Mouse (Mus musculus): ENCODE results near the gene Snrpb. TPM values are rescaled to one million over a fixed set of nuclear protein-coding genes. Genes with fewer than 3 reads are reported as not detected.

Snrpb gene
- 15.5 TPM for polyA plus RNA-seq (2014; fragmentation: Illumina TruSeq; extraction: RNeasy Lipid Tissue Mini Kit (QIAGEN cat#74804); ENCODE audit: low read depth, low replicate concordance)

GRCm38 (mm10) chr2:130178706-130179506, at the start of gene Snrpb:
Gene Snrpb (minus strand): TSS chr2:130179403.

GRCm38 (mm10) chr2:130194894-130195293, 15.7 kb upstream of the Snrpb start, which contains the start of gene Tmc2:
Gene Tmc2 (plus strand): TSS chr2:130195194.

Other genes starting within 250 kb of the Snrpb start
- 0.47 TPM for gene Tgm3, start 167.1 kb downstream of the Snrpb start, polyA plus RNA-seq (2014; fragmentation: Illumina TruSeq; extraction: RNeasy Lipid Tissue Mini Kit (QIAGEN cat#74804); ENCODE audit: low read depth, low replicate concordance)
- gene Tgm6, start 67.0 kb downstream of the Snrpb start, polyA plus RNA-seq (2014; fragmentation: Illumina TruSeq; extraction: RNeasy Lipid Tissue Mini Kit (QIAGEN cat#74804); ENCODE audit: low read depth, low replicate concordance) = not detected
- gene Tmc2, start 15.8 kb upstream of the Snrpb start, polyA plus RNA-seq (2014; fragmentation: Illumina TruSeq; extraction: RNeasy Lipid Tissue Mini Kit (QIAGEN cat#74804); ENCODE audit: low read depth, low replicate concordance) = not detected
- gene Nop56, start 95.0 kb upstream of the Snrpb start, polyA plus RNA-seq (2014; fragmentation: Illumina TruSeq; extraction: RNeasy Lipid Tissue Mini Kit (QIAGEN cat#74804); ENCODE audit: low read depth, low replicate concordance) = 87.1 TPM
- 131 TPM for gene Idh3b, start 105.1 kb upstream of the Snrpb start, polyA plus RNA-seq (2014; fragmentation: Illumina TruSeq; extraction: RNeasy Lipid Tissue Mini Kit (QIAGEN cat#74804); ENCODE audit: low read depth, low replicate concordance)
- gene Ebf4, start 115.8 kb upstream of the Snrpb start, polyA plus RNA-seq (2014; fragmentation: Illumina TruSeq; extraction: RNeasy Lipid Tissue Mini Kit (QIAGEN cat#74804); ENCODE audit: low read depth, low replicate concordance) = 0.52 TPM
- 0.29 TPM for gene Cpxm1, start 218.2 kb upstream of the Snrpb start, polyA plus RNA-seq (2014; fragmentation: Illumina TruSeq; extraction: RNeasy Lipid Tissue Mini Kit (QIAGEN cat#74804); ENCODE audit: low read depth, low replicate concordance)
- gene Gm28372, start 225.8 kb upstream of the Snrpb start, polyA plus RNA-seq (2014; fragmentation: Illumina TruSeq; extraction: RNeasy Lipid Tissue Mini Kit (QIAGEN cat#74804); ENCODE audit: low read depth, low replicate concordance) = not detected
- not detected for gene 1700020A23Rik, start 225.9 kb upstream of the Snrpb start, polyA plus RNA-seq (2014; fragmentation: Illumina TruSeq; extraction: RNeasy Lipid Tissue Mini Kit (QIAGEN cat#74804); ENCODE audit: low read depth, low replicate concordance)
- gene Tmem239, start 227.1 kb upstream of the Snrpb start, polyA plus RNA-seq (2014; fragmentation: Illumina TruSeq; extraction: RNeasy Lipid Tissue Mini Kit (QIAGEN cat#74804); ENCODE audit: low read depth, low replicate concordance) = not detected
- gene Vps16, start 244.9 kb upstream of the Snrpb start, polyA plus RNA-seq (2014; fragmentation: Illumina TruSeq; extraction: RNeasy Lipid Tissue Mini Kit (QIAGEN cat#74804); ENCODE audit: low read depth, low replicate concordance) = 23.9 TPM
- gene Pced1a, start 245.3 kb upstream of the Snrpb start, polyA plus RNA-seq (2014; fragmentation: Illumina TruSeq; extraction: RNeasy Lipid Tissue Mini Kit (QIAGEN cat#74804); ENCODE audit: low read depth, low replicate concordance) = 5.9 TPM